Mouse (Mus musculus) adrenal gland (tissue): ENCODE measurements around the gene Fbxw11.

Experiments used
- intact Hi-C: fragments of 180-260 bp; cut with DNase I; formaldehyde crosslinking; loops from one replicate; pipeline ENCODE4 v1.15.1; 2025

Gene Fbxw11

GRCm38 (mm10) chr11:32744463-32744862 is 101.9 kb downstream of the Fbxw11 start:
- intact Hi-C loops, result no loop called here

DNA sequence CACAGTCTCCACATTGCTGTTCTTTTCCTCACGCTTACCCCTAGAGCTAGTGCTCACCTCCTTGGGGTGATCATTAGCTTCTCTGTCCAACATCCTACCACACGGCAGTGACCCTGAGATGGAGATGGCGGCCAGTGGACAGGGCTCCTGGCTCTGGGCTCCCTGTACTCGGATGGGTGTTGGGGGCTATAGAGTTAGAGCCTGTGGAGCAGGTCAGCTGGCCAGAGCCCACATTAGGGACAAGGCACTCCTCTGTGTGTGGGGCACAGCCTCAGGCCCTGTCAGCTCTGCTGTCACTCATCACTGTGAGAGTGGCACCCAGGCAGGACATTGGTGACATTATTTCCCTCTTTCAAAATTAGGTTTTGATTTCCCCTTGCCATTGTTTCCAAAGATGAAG is 102.9 kb downstream of the Fbxw11 start:
- intact Hi-C loops, result no loop called here

DNA sequence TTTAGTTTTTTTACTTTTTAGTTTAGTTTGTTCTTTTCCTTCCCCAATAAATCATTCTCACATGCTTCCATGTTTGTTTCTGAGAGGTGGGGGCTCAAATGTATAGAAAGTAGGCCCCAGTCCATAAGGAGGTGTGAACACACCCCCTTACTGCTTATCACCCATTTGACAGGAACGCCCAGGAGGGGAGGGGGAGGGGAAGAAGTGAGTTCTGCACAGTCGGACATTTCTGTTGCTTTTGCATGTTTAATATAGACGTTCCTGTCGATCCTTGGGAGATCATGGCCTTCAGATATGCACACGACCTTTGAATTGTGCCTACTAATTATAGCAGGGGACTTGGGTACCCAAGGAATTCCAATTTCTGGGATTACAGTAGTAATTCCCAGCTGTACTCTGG is 103.5 kb downstream of the Fbxw11 start:
- intact Hi-C loops, result no loop called here

- intact Hi-C loops, result no loop called here
Measured at GRCm38 (mm10) chr11:32746475-32746874, 104.0 kb downstream of the Fbxw11 start.

GRCm38 (mm10) chr11:32748800-32749199 is 106.3 kb downstream of the Fbxw11 start:
- intact Hi-C loops, result no loop called here

- intact Hi-C loops, result no loop called here
Measured at GRCm38 (mm10) chr11:32751863-32752594, 109.5 kb downstream of the Fbxw11 start.

DNA sequence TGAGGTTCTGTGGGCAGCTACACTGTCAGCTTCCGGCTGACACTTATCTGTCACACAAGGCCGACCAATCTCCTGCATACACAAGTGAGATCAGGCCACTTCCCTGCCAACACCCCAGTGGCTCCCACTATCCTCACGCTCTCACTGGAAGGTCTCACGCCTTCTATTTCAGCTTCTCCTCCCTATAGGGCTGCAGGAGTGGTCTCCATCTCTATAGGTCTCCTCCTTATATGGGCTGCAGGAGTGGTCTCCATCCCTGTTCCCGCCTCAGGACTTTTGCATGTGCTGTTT is 110.0 kb downstream of the Fbxw11 start:
- intact Hi-C loops, result no loop called here

DNA sequence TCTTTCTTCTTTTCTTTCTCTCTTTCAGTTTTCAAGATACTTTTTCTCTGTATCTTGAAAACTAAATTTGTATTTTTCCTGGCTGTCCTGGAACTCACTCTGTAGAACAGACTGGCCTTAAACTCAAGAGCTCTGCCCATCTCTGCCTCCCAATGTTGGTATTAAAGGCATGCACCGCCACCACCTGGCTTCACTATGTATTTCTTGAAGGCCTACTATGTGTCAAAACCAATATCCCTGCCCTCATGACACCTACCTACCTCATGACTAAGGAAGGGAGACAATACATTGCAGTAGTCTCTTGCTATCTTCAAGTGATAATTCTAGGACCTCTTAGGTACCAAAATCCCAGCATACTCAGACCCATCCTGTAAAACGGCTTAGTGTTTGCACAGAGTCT is 110.8 kb downstream of the Fbxw11 start:
- intact Hi-C loops, result no loop called here

- intact Hi-C loops, result no loop called here
Measured at GRCm38 (mm10) chr11:32762773-32763172, 120.2 kb downstream of the Fbxw11 start.

DNA sequence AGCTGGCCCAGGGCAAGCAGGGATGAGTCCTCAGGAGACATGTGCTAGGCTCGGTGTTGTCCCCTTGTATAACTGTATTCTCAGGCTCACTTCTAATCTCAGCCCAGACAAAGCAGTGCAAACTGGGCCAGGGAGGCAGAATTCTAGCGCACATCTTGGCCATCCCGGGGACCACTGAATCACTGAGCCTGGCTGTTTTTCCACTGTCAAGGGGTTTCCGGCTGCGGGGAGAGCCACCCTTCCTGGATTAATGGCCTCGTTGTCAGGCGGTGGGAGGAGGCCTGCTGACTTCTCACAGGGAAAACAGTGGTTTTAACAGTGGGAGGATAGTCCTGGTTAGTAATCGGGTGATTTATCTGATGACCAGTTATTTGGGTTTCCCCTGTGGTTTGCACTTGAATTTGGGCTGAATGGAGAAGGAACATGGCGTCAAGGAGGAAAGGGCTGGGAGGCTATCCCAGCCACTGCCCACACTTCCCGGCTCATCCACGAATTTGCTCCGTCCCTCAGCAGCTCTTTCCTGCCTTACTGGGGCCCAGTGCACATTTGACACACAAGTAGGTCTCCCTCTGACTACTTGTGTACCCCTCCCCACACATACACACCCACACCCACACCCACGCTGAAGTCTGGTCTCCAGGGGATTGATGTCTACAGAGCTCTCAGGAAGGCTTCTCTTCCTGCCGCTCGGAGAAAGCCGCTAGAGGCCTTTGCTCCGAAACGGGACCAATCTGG is 125.1 kb downstream of the Fbxw11 start:
- intact Hi-C loops, result no loop called here

DNA sequence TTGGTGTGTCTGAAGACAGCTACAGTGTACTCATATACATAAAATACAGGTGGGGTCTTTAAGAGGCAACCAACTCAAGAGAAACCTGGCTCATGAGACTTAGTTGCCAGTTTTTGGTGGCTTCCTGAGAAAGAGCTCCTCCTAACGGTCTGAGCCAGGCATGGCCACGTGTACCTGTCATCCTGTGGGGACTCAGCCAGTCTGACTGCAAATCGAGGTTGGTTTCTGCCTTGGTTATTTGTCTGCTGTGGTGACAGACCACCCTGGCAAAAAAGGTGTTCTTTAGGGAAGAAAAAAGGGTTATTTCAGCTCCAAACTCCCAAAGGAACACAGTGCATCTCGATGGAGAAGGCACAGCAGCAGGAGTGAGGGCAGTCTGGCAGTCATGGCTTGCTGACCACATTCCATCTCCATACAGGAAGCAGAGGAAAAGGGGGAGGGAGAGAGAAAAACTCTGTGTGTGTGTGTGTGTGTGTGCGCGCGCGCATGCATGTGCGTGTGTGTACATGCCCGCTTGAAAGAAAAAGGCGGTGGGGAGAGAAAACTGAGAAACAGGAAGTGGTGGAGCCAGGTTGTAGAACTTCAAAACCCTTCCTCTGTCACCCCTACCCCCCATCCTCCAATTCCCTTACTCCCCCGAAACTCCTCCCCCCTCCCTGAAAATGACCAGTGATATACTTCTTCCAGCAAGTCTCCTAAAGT is 126.3 kb downstream of the Fbxw11 start:
- intact Hi-C loops, result no loop called here

DNA sequence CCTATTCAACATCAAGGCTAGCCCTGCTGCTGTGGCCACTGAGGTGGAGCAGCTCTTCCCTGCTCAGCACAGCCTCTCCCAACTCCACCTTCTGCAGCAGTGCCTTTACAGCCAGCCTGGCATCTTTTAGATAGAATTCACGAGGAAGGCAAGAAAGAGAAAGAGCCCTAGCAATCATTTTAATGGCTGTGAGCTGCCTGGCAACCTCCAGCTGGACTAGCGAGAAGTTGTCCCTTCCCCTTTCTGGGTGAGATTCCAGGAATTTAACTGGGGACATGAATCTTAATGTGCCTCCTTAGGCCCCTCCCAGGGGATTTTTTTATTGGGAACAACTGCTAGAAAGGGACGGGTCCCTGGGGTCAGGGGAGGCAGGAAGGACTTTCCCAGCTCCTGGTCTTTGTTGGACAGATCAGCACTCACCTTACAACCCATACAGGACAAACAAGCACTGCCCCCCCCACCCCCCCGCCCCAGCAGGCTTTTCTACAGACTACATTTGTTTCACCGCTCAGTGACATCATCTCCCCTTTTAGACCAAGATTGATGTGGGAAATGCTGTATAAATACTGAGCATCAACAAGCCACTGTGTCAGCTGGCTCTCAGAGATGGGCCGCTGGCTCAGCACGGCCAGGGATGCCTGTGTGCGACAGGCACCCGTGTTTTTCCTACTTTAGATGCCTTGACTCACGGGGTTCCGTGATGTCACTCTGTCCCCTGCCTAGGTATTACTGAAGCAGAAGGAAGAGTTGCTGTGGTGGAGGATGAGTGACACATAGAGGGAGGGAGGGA is 138.4 kb downstream of the Fbxw11 start:
- intact Hi-C loops, result no loop called here

DNA sequence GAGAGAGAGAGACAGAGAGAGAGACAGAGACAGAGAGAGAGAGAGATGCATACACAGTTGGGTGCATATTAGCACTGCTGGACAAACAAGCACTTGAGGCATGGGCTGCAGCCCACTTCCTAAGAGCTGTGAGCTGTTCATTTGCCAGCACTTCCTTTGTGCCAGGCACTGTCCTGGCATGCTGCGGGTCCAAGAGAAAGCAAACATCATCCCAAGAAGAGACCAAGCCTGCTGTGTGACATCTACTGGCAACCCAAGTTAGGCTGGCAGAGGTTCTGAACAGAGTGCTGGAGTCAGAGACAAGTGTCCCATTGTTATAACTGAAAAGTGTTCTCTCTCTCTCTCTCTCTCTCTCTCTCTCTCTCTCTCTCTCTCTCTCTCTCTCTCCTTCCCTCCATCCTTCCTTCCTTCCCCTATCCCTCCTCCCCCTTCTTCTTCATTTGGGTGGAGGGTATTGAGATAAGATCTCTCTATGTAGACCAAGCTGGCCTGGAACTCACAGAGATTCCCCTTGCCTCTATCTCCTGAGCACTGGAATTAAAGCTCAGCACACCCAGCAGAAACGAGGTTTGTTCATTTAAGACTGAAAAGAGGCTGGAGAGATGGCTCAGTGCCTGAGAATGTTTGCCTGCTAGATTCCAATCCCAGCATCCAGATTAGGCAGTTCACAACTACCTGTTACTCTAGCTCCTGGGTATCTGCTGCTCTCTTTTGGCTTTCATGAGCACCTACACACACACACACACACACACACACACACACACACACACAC is 139.3 kb downstream of the Fbxw11 start:
- intact Hi-C loops, result no loop called here

DNA sequence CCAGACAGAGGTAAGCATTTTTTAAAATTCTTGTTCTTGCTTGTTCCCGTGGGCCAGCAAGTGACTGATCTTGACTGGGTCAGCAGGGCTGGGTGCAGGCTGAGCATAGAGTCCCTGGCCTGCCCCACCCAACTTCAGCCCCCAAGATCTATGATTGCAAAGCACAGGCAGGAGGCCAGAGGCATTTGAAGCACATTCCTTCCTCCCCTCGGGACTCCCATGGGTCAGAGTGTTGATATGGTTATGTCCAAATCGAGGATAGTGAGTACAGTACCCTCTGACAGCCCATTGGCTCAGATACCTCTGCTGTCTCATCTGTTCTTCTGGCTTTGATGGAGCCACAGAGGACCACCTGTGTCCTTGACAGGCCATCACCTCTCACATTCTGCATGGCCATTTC is 140.2 kb downstream of the Fbxw11 start:
- intact Hi-C loops, result no loop called here

DNA sequence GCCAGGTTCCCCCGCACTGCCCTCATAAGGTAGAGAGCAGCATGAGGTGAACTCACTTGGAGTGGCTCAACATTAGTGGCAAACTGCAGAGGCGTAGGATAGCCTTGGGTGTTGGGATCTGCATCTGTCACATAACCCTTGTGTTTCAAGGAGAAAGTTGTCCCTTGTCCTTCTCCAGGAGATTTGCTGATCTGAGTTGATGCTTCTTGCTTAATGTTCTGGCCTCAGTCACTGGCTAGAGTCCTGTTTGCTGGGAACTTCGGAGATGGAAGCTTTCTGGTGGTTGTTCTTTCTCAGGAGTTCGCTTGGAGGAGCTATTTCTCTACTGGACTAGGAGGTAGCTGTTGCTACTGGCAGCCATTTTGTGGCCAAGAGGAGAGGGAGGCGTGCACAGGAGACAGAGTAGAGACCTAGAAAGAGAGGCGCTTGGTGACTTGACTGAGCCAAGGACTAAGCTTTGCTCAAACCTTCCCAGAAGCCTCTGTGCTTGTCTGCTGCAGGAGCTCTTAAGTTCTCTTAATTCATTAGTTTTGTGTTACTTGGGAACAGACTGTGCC is 143.1 kb downstream of the Fbxw11 start:
- intact Hi-C loops, result no loop called here

GRCm38 (mm10) chr11:32786201-32786600 is 143.7 kb downstream of the Fbxw11 start:
- intact Hi-C loops, result no loop called here

- intact Hi-C loops, result no loop called here
Measured at GRCm38 (mm10) chr11:32794759-32795445, 152.4 kb downstream of the Fbxw11 start.
